Mouse (Mus musculus): ENCODE results near the gene Avl9. TPM values are rescaled to one million over a fixed set of nuclear protein-coding genes. Genes with fewer than 3 reads are reported as not detected.

The Avl9 gene
- polyA plus RNA-seq (2017; shearing (Covaris generic)), result 10 to 100 TPM; 10.8 to 15.2 TPM

DNA sequence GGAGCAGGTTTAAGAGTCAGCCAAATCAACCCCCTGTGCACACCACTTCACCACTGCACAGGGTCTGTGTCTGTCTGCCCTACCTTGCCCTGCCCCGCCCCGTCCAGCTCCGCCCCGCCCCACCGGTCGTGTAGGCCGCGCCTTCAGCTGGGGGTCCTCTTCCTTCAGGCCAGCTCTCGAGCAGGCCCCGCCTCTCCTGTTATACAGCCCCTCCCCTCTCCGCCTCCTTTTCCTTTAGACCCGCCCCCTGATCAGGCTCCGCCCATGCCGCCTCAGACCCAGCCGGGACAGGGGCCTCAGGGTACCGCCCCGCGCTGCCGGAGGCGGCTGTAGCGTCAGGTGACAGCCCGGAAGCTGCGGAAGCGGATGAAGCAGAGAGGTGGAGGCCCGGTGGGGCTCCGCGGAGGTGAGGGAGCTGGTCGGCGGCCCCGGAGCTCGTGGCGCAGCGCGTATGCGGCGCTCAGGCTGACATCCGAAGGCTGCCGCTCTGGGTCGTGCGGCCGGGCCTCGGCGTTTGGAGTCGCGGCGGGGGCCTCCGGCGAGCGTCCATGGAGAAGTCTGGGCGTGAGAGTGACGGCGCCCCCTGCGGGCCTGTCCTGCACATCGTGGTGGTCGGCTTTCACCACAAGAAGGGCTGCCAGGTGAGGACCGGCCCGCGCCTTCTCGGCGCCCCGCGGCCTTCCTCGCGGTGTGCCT, at the start of gene Avl9:
Avl9 (plus strand) TSS at position 326 of the 696 bp plus-strand sequence.
- peak; percentile 93 for ATAC-seq

DNA sequence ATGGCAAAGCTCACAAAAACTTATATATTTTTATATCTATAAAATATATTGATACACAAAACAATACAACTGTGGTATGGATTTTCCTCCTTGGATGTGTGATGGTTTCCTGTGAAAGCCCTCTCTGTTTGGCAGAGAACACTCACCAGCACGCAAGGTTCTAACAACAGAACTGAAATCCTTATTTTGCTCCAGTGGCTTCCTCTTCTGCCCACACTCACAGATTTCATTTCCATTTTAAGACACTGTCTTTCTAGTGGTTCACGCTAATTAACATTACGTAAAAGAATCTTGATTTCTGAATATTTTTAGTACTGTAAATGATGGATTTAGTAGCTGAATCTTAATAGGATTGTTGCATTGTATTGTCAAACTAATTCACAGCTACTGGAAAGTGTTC, 26.5 kb upstream of the Avl9 start:
- no peak for ATAC-seq

DNA sequence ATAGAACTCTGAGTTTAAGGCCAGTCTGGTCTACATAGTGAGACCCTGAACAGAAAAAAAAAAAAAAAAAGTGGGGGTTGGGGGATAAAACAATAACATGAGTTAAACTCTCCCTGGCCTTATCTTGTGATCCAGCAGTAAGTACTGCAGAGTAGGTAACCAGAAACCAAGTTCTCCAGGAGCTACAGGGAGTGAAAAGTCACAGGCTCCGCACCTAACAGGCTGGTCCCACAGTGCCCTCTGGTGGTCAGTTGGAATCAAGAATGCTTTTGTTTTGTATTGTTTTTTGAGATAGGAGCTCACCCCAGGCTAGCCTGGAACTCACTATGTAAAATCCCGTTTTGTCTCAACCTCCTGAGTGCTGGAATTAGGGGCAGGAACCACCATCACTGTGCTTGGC, 23.5 kb upstream of the Avl9 start:
- peak; percentile 68 for ATAC-seq

DNA sequence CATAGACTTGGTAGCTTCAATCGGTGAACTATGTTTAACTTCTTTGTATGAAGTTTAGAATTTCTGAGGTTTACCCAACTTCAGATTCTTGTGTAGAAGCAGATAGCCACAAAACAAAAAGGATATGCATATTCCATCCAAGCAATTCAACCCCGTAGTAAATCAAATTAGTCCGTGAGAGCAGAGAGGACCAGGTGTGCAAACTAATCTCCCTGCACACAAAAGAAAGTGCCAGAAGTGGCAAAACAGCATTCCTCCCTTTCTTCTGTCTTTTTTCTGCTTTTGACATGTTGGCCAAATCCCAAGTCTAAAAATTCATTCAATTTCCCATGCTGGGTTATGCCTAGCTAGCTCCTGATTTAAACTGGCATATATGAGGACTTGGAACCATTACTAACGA, 22.3 kb upstream of the Avl9 start:
- ATAC-seq, result no peak

DNA sequence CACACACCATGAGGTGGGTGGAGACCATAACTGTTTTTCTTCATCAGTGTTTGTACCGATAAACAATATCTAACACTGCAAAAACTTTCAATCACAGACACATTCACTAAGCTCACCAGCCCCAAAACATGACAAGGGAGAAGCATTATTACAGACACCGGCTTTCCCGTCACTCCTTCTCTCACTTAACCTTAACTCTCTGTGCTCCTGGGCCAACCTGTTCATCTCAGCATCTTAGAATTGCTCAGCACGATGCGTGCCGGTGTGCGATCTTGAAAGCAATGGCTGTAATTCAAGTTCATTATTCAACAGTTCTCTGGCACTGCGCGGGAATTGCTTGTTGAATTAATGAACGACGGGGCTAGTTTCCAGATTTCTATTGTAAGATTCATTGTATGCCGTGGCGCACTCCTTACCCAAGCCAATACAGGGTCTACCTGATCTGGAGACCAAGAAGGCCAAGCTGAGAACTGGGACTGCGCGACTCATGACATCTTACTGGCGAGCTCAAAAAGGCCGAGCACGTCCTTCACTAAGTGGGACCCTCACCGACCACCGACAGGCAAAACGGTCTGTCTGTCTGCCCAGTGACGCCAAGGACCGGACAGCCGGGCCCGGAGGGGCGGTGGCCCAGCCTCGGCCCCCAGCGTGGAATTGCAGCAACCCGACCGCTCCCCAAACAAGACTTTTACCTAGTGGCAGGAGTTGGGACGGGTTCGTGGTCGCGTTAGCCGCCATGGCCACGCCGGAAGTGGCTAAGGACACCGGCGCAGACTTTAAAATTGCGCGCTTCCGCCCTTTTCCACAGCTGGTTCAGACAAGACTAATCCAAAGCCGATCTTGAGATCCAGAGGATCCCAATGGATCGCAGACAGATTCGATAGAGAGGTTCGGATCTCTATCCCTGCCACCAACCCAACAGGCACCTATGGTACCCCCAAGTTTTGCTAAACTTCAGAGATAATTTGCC, 10.5 kb upstream of the Avl9 start, which contains the start of gene Lsm5:
Lsm5 (minus strand) TSS at position 780 of the 970 bp plus-strand sequence.
- ATAC-seq, result peak; percentile 97

DNA sequence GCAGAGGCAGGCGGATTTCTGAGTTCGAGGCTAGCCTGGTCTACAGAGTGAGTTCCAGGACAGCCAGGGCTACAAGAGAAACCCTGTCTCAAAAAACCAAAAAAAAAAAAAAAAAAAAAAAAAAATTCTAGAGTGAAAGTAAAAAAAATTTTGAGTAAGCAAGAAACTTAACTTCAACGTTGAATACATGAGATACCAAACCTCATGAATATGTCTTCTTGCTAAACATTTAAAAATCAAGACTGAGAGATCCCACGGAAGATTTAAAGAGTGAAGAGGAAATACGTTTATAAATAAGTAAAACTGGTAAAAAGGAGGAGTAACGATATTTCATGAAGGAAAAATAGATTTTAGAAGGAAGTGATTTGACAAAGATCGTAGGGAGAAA, 519 bp upstream of the Avl9 start:
- ATAC-seq, result no peak

DNA sequence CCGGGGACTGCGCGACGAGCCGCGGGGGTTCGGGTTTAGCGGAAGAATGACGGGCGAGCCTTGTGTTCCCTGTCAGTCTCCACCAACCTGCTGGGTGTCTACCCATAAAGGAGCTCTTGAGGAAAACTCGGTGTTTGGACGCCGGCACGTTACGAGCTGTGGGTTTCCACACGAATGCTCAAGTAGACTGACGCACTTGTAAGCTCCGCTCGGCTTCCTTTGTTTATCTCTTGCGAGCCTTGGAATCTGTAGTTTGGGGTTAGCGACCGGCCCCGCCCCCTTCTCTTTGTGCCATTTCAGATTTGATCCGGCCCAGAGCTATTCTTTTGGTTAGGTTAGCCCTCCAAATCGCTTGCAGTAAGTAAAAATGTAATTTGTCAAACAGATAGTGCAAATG, 569 bp downstream of the Avl9 start:
- ATAC-seq, result peak; percentile 30

DNA sequence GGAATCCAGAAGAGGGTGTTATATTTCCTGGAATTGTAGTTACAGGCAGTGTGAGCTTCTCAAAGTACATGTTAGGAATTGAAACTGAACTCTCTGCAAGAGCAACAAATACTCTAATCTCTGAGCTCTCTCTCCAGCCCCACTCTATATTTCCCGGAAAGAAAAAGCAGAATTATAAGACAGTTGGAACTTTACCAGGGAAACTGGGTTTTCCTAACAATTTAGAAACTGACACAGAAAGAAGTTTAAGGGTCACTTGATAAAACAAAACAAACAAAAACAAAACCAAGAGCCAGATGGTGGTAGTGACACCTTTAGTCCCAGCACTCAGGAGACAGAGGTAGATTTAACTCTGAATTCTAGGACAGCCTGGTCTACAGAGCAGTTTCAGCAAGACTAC, 4.4 kb downstream of the Avl9 start:
- ATAC-seq, result no peak

DNA sequence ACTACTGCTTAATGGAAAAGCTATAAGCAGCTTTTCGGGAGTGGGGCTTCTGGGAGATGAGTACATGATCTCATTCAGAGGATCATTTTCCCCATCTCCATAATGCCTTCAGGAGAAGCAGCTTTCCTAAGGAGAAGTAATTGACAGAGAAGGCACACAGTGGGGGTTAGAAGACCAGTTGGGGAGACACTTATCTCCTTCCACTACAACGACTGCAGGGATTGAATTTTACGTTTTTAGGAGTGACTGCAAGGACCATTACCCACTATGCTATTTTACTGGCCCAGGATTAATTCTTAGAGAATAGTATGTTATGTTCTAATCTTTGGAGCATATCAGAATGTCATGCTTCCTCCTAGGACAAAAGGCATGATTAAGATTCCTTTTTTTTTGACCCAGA, 6.2 kb downstream of the Avl9 start:
- ATAC-seq, result no peak

DNA sequence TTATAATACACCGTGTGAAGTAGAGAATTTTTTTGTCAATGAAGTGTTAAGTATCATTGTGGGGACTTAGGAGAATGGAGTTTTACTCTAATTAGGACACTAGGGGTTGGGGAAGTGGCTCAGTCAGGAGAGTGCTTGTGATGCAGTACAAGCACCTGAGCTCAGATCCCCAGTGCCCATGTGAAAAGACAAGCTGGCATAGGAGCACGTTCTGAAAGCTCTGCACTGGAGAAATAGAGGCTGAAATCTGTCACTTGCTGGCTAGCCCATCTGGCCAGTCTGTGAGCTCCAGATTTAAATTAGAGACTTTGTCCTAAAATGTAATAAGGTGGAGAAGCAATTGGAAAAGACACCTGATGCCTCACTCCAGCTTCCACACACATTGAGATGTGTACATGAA, 17.8 kb downstream of the Avl9 start:
- ATAC-seq, result no peak

DNA sequence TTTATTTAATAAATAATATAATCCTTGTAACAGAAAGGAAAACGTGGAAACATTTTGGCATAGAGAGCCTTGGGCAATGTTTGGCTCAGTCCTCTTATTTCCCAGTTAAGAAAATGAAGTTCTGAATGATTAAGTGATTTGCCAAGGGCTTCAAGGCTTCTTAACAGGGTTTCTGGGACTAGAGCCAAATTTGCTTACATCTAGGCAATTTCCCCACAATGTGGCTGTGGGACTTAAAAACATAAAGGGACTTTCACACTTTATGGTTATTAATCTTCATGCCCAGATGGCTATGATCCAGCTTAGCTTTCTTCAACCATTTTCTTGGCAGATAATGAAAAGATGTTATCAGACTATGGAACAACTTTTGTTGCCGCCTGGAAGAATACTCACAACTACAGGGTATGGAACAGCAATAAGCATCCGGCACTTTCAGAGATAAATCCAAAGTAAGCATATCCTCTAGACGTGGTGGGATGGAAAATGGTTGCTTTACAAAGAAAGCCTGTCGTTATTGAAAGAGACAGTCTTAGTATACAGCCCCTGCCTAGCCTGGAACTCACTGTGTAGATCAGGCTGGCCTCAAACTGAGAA, 31.3 kb downstream of the Avl9 start:
- no peak for ATAC-seq

DNA sequence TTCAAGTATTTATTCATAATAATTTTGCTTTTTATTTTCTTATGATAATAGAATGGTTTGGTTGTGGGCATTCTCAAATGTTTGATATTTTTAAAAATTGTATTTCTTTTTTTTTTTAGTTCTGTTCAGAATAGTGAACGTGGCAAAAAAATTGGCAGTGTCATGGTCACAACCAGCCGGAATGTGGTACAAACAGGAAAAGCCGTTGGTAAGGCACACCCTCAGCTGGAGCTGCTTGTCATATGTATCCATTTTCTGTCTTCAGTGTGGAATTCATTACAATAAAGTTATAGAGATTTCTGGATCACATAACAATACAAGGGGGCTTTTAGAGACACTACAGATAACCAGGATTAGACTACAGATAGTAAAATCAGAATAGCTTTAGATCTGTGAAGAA, 39.0 kb downstream of the Avl9 start:
- no peak for ATAC-seq

DNA sequence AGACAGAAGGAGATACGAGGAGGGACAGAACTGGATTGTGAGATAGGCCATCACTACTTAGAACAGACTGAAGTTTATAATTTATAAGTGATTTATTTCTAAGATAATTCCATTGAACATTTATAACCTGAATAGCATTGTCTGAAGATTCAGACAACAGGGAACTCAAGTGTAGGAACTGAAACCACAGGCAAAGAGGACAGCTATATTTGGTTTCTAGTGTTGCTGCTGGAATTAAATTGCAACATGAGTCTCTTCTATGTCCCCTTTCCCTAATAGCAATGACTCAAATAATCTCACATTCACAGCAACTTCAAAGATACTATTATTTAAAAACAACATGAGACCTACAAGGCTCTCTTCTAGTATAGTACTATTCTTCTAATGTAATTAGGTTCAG, 41.4 kb downstream of the Avl9 start:
- no peak for ATAC-seq

DNA sequence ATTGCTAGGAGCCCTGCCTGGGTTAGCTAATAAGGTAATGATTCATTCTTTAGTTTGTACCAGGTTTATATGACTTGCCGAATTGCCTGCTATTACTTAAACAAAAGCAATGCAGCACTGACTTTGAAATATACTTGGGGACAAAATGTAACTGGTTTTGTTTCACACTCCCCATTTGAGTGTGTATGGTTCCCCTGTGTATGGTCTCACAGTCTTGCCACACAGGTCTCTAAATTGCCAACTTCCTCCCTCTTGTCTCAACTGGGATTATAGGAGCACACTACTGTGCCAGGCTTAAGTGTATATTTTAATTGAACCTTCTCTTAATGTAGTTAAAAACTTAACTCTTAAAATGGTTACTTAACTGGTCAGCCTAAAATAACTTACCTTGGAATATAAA, 44.6 kb downstream of the Avl9 start:
- ATAC-seq, result no peak

DNA sequence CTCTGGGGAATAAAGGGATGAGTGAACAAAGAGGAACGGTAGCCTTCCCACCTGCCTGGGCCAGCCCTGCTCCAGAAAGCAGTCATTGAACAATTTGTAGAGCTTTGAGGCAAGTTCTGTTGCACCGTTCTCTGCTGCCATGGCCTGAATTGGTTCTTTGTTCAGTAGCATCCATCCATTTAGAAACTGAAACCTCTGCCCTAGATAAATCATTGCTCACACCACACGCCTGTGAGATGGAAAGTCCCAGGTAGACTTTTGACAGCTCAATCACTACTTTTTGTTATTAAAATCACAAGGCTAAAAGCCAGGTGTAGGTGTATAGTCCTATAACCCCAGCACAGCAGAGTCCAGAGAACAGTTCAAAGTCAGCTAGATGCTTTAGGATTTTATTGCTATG, 50.6 kb downstream of the Avl9 start:
- ATAC-seq, result peak; percentile 79

DNA sequence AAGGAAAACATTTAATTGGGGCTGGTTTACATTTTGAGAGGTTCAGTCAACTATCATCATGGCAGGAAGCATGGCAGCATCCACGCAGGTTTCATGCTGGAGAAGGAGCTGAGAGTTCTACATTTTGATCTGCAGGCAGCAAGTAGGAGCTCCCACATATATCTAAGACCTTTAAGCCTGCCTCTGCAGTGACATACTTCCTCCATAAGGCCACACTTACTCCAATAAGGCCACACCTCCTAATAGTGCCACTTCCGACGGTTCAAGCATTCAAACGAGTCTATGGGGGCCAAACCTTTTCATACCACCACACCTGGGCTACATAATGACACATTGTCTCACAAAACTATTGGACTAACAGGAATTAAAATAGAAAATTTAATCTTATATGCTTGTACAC, 51.0 kb downstream of the Avl9 start:
- peak; percentile 40 for ATAC-seq

DNA sequence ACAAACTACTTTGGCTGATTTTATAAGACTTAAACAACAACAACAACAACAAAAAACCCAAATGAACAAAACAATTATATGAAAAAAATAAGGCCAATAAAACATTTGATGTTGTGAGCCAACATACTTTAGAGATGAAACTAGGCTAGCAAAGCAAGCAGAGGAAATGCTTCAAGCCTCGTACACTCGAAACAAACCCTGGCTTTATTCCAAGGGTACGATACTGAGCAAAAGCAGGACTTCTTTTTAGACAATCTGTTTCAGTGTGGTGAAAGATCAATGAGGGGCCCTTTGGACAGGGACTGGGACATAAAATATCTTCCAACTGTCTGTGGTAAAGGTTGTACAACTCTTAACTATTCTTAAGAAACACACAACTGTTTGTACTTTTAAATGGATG, 61.1 kb downstream of the Avl9 start:
- ATAC-seq, result no peak

DNA sequence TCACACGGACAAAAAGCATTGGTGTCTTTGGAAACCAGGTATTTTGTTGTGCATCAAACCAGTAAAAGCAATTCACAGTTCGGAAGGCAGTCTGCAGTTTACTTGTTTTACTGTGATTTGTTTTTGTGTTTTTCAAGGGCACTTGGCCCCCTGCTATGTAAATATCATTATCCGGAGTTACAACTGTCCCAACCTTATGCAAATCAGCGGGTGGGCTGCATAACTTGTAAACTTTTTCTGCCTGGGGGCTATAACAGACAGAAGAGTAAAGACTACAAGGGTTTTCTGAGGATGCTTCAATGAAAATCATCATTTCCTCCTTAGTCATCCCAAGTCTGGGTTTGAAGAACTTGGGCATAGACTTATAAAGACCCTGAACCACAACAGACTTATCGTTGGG, 64.9 kb downstream of the Avl9 start:
- ATAC-seq, result no peak

DNA sequence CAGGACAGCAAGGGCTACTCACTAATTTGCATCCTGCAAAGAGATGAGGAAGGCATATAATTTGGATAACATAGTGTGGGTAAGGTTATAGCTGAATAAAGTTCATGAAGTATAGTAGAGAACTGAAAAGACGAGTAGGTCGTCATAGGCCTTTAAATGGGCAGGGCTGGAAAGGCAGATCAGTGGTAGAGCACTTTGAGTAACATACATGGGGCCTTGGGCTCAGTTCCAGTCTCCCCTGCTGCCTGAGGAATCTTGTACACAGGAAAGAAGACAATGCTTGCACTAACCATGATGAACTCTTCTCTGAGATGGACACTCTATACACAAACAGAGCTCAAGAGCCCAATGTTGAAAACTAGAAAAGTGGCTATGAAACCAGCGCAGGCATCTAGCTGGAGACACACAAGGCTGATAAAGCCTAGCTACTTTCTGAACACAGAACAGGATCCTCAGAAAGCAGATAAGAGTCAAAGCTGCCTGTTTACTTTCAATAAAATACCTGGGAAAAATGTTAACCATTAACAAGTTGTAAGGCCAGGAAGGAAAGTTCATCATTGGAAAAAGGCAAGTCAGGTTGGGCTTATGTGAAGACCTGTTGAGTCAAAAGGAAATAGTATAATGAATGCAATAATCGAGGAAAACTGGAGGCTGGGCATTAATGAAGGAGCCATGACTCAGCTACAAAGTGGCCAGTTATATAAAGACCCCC, 69.0 kb downstream of the Avl9 start:
- no peak for ATAC-seq

DNA sequence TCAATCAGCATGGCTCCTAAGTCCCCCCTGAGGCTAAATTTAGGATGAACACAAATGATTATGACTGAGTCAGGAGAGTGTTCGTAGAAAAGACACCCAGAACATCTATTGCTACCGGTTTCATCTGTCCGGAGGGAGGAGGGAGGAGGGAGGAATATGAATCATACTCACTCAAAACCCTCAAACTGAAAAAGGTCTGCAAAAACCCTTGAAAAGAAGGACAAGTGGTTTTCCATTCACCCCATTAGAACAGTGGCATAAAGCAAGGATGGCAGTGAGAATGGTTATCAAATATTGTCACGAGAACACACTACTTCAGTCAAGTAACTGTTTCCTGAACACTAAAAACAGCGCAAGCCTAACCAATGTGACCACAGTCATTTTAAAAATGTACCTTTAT, 70.4 kb downstream of the Avl9 start:
- ATAC-seq, result no peak

DNA sequence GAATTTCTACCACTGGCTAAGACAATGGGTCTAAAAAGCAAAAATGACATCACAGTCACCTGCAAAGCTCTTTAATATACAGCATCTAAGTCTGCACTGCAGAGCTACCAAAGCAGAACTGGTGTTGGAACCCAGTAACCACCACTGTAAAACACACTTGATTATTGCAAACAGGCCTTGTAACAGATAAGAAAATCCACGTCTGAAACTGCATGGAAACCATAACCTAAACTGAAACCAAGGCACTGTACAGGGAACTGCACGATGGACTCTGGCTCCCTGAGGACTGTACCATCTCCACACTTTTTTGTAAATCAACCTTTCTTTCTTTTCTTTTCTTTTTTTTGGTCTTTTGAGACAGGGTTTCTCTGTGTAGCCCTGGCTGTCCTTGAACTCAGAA, 73.0 kb downstream of the Avl9 start:
- no peak for ATAC-seq

DNA sequence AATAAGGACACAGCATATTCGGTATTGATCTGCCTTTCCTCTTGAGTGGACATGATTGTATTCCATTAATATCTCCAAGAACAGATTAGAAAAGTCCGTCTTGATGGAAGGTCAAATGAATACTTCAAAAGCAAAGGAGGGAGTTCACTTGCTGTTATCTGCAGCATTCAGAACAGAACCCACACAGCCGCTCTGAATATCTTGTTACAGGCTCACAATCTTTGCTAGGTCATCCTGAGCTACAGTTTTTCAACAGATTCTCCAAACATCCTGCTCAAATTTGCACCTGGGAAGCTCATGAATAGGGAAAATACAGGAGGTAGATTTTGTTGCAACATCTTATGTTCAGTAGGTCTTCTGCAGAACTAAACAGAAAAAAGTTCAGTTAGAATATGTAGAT, 74.6 kb downstream of the Avl9 start:
- ATAC-seq, result no peak

DNA sequence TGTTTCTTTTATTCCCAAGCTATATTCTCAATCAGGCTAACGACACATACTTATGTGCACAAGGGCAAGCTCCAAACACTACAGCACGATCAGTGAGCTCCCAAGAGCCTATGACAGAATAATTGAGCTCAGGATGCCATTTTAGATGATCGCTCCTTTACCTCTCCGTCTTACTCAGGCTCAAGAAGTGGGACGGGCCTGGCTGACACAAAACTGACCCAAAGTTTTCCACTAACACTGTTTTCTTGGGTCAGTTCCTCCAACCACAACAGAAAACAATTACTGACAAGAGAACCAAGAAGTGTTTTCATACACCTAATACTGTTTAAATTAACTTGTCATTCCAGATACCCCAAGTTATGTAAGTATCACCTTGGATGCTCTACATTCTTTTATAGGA, 80.1 kb downstream of the Avl9 start:
- no peak for ATAC-seq
